Mouse (Mus musculus) midbrain, embryonic 14.5 days (tissue): Measurements from ENCODE around the gene Zc3h10. TPM values are rescaled to one million over a fixed set of nuclear protein-coding genes. Genes with fewer than 3 reads are reported as not detected.

Experiments used
- ATAC-seq: fragments of 200-750 bp; cut with Nextera tagmentation; 2 replicates; pipeline ENCODE4 v1.8.0; 2017; ENCODE audit warnings: moderate number of reproducible peaks, moderate library complexity; ENCODE audit not compliant: low FRiP score, low TSS enrichment
- DNase-seq: peaks from one replicate; pipeline ENCODE4 v3.0.0-alpha.2; 2015
- H3K27ac ChIP-seq: fragments of 300-500 bp; sonication (generic); replicated peaks from 2 replicates; pipeline ENCODE4 v1.5.1; 2014; ENCODE audit warnings: mild to moderate bottlenecking, low read depth, low read length, moderate library complexity
- H3K27me3 ChIP-seq: fragments of 300-500 bp; sonication (generic); 2 replicates; pipeline ENCODE4 v1.6.1; 2014; ENCODE audit warnings: low read length, control low read depth, mixed read lengths; ENCODE audit not compliant: control insufficient read depth, insufficient read depth
- H3K36me3 ChIP-seq: fragments of 300-500 bp; sonication (generic); 2 replicates; pipeline ENCODE4 v1.6.1; 2014; ENCODE audit warnings: low read length, control low read depth; ENCODE audit not compliant: control insufficient read depth, insufficient read depth
- H3K4me1 ChIP-seq: fragments of 300-500 bp; sonication (generic); 2 replicates; pipeline ENCODE4 v1.6.1; 2014; ENCODE audit warnings: mild to moderate bottlenecking, antibody characterized with exemption, low read length, control low read depth; ENCODE audit not compliant: control insufficient read depth, insufficient read depth
- H3K4me2 ChIP-seq: fragments of 300-500 bp; sonication (generic); 2 replicates; pipeline ENCODE4 v1.6.1; 2014; ENCODE audit warnings: mild to moderate bottlenecking, low read length, moderate library complexity
- H3K4me3 ChIP-seq: fragments of 300-500 bp; sonication (generic); replicated peaks from 2 replicates; pipeline ENCODE4 v1.5.1; 2014; ENCODE audit warnings: low read depth, low read length
- H3K9ac ChIP-seq: fragments of 300-500 bp; sonication (generic); replicated peaks from 2 replicates; pipeline ENCODE4 v1.6.1; 2014; ENCODE audit warnings: mild to moderate bottlenecking, low read length, moderate library complexity
- H3K9me3 ChIP-seq: fragments of 300-500 bp; sonication (generic); 2 replicates; pipeline ENCODE4 v1.6.1; 2016; ENCODE audit warnings: low read length, control low read depth, mixed read lengths; ENCODE audit not compliant: control insufficient read depth
- WGBS: fragments of 180-500 bp; shearing (Covaris S2); extraction: QIAGEN DNeasy Blood & Tissue Kit; methylation state at CpG from one replicate; pipeline ENCODE4 v1.1.7; 2014; 5-methylcytosine and 5-hydroxymethylcytosine counted together
- polyA plus RNA-seq: library from polyadenylated mRNA; unstranded; fragments of >200 nt; fragmentation: Nextera tagmentation; extraction: Ambion mirVana; gene quantifications from 2 replicates; pipeline ENCODE4 v1.2.1, GENCODE M21; 2014

The Zc3h10 gene
- polyA plus RNA-seq, 1 experiment from 2014 or later = 19.6 TPM

DNA sequence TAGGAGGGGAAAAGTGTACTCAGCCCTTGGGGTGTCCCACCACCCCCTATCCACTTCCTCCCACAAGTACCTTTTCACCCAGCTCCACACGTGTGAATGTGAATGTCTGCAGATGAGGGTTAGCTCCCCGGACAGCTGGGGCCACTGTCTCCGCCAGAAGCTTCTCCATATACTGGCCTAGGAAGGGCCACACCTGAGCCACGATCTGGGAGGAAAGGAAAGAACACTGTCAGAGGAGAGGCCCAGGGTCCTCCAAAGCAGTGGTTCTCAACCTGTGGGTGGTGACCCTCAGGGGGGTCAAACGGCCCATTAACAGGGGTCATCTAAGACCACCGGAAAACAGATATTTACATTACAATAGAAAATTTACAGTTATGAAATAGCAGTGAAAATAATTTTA, 25.2 kb downstream of the Zc3h10 start:
- ATAC-seq (no peak), DNase-seq (no peak)
- H3K9ac ChIP-seq = no peak overlapping the region
- H3K4me3 ChIP-seq = no peak overlapping the region
- no peak overlapping the region for H3K4me2 ChIP-seq
- no peaks in the 10 kb centered on the region for H3K36me3 ChIP-seq
- H3K9me3 ChIP-seq = no peaks in the 10 kb centered on the region
- WGBS = 76% methylated on average over 6 of the region's 6 CpGs
- no peak overlapping the region for H3K27ac ChIP-seq
- peaks cover 6% of the 10 kb centered on the region for H3K4me1 ChIP-seq
- H3K27me3 ChIP-seq = peaks cover 10% of the 10 kb centered on the region; the same call in 1 of the 2 replicates

GRCm38 (mm10) chr10:128520591-128520990, 27.0 kb downstream of the Zc3h10 start:
- Histone ChIP-seq H3K36me3 (no peaks in the 10 kb centered on the region), H3K9me3 (no peaks in the 10 kb centered on the region), H3K27me3 (peaks cover 15% of the 10 kb centered on the region; the same call in 1 of the 2 replicates), H3K4me2 (no peak overlapping the region), H3K4me1 (peaks cover 3% of the 10 kb centered on the region; the same call in 1 of the 2 replicates), H3K27ac (no peak overlapping the region), H3K4me3 (no peak overlapping the region), H3K9ac (no peak overlapping the region)
- DNase-seq (no peak), ATAC-seq (no peak)
- 88% methylated on average over 16 of the region's 16 CpGs for WGBS

GRCm38 (mm10) chr10:128518833-128519232, 28.7 kb downstream of the Zc3h10 start:
- no peak overlapping the region for H3K9ac ChIP-seq
- H3K9me3 ChIP-seq = no peaks in the 10 kb centered on the region
- 69% methylated on average over 7 of the region's 7 CpGs for WGBS
- no peaks in the 10 kb centered on the region for H3K36me3 ChIP-seq
- H3K4me2 ChIP-seq = no peak overlapping the region
- peaks cover 8% of the 10 kb centered on the region; the same call in 1 of the 2 replicates for H3K27me3 ChIP-seq
- DNase-seq (peak; percentile 44), ATAC-seq (no peak)
- H3K4me3 ChIP-seq = no peak overlapping the region
- no peak overlapping the region for H3K27ac ChIP-seq
- no peaks in the 10 kb centered on the region for H3K4me1 ChIP-seq

DNA sequence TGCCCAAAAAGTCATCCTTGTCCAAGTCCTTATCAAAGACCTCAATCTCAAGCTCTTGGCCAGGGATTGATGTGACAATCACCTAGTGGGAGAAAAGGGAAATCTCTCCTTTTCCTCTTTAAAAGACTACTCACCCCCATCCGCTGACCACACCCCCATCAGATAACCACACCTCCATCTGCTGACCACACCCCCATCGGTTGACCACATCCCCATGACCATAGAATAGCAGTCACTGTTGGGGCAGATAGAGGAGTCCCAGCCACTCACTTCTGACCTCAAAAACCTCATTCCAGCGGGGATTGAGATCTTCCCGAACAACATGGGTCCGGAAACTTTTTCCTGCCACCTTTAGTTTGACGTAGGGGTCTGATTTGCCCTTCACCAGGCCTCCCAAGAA, 30.9 kb downstream of the Zc3h10 start:
- DNase-seq (no peak), ATAC-seq (no peak)
- no peaks in the 10 kb centered on the region for H3K9me3 ChIP-seq
- WGBS = 27% methylated on average over 6 of the region's 6 CpGs
- no peaks in the 10 kb centered on the region for H3K4me1 ChIP-seq
- no peak overlapping the region for H3K9ac ChIP-seq
- no peak overlapping the region for H3K27ac ChIP-seq
- peaks cover 6% of the 10 kb centered on the region; the same call in 1 of the 2 replicates for H3K27me3 ChIP-seq
- H3K4me3 ChIP-seq = no peak overlapping the region
- no peak overlapping the region for H3K4me2 ChIP-seq
- peaks cover 5% of the 10 kb centered on the region; the same call in 1 of the 2 replicates for H3K36me3 ChIP-seq

DNA sequence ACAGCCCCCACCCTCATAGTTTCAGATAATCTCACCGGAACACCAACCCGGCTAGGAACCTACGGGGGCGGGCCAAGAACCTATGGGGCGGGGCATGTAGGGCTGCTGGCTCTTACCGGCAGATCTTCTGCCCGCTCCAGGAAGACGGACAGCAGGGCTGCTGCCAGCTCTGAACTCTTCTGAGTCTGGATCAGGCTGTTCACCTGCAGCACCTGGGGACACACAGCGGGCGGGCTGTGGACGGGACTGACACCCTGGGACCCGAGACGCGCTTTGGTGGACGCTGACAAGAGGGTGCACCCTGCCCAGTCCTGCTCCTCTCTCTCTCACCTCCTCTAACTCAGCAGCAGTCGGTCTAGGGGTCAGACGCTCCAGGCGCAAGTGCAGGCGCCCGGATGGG, 31.5 kb downstream of the Zc3h10 start:
- H3K27ac ChIP-seq = no peak overlapping the region
- H3K9me3 ChIP-seq = no peaks in the 10 kb centered on the region
- no peak overlapping the region for H3K4me3 ChIP-seq
- peaks cover 5% of the 10 kb centered on the region; the same call in 1 of the 2 replicates for H3K36me3 ChIP-seq
- no peak overlapping the region for H3K4me2 ChIP-seq
- peaks cover 6% of the 10 kb centered on the region; the same call in 1 of the 2 replicates for H3K27me3 ChIP-seq
- no peak for ATAC-seq
- DNase-seq = no peak
- H3K9ac ChIP-seq = no peak overlapping the region
- WGBS = 19% methylated on average over 20 of the region's 20 CpGs
- no peaks in the 10 kb centered on the region for H3K4me1 ChIP-seq

DNA sequence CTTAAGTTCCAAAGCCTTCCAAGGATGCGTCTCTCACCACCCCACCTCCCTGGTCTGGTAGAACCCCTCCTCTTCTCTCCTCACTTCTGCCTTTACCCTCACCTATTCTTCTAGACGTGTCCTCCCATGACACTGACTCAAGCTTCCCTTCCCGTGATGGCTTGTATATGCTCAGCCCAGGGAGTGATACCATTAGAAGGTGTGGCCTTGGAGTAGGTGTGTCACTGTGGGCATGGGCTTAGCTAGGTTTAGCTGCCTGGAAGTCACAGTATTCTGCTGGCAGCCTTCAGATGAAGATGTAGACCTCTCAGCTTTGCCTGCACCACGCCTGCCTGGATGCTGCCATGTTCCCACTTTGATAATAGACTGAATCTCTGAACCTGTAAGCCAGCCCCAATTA, 32.5 kb downstream of the Zc3h10 start:
- WGBS = 84% methylated on average over 4 of the region's 4 CpGs
- no peak for ATAC-seq

DNA sequence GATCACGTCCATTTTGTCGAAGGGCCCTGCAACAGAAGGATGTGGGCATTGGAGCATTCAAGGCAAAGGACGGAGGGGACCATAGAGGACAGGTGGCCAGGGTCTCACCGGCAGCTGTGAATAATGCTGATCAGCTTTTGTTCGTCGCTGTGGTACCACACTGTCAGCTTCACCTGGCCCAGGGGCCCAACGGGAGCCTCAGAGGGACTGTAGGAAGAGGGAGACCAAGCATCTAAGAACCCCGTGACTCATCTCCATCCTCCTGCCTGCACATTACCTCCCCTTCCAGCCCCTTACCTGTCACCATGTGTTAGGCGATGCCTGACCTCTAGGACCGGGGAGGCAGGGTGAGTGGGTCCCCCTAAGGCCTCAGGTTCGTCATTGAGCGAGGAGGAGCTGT, 35.8 kb downstream of the Zc3h10 start:
- ATAC-seq (no peak), DNase-seq (no peak)
- Histone ChIP-seq H3K4me2 (no peak overlapping the region), H3K27ac (no peak overlapping the region), H3K4me1 (no peaks in the 10 kb centered on the region), H3K9ac (no peak overlapping the region), H3K36me3 (peaks cover 8% of the 10 kb centered on the region), H3K27me3 (peaks cover under 1% of the 10 kb centered on the region; the same call in 1 of the 2 replicates), H3K9me3 (no peaks in the 10 kb centered on the region), H3K4me3 (no peak overlapping the region)
- WGBS = 86% methylated on average over 12 of the region's 12 CpGs

More for the DNA sequence above, 32.5 kb downstream of the Zc3h10 start:
- H3K27me3 ChIP-seq = peaks cover 6% of the 10 kb centered on the region; the same call in 1 of the 2 replicates
- no peak overlapping the region for H3K4me2 ChIP-seq
- no peak overlapping the region for H3K4me3 ChIP-seq
- H3K36me3 ChIP-seq = peaks cover 5% of the 10 kb centered on the region; the same call in 1 of the 2 replicates
- H3K4me1 ChIP-seq = no peaks in the 10 kb centered on the region
- no peak for DNase-seq
- H3K27ac ChIP-seq = no peak overlapping the region
- no peaks in the 10 kb centered on the region for H3K9me3 ChIP-seq
- no peak overlapping the region for H3K9ac ChIP-seq

- Histone ChIP-seq H3K27ac (no peak overlapping the region), H3K36me3 (peaks cover 8% of the 10 kb centered on the region)
- WGBS = 93% methylated on average over 9 of the region's 9 CpGs
These were observed 36.4 kb downstream of the Zc3h10 start for GRCm38 (mm10) chr10:128511189-128511588.

DNA sequence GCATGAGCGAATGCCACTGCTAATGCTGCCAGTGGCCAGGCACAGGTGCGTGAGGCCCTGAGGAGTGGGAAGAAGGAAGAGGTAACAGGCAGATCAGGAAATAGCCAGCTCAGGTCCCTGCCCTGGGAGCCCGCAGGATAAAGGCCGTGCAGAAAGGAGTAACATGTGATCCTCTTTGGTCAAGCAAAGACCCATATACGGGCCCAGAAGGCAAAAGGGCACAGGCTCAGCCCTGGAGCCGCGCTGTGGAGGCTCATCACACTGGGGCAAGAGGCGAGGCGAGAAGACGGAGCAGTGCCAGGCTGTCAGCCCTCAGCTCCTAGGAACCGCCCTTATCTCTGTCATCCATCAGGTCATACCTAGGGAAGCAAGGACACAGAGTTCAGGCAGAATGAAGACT, 37.3 kb downstream of the Zc3h10 start:
- Histone ChIP-seq H3K9me3 (no peaks in the 10 kb centered on the region), H3K4me3 (no peak overlapping the region), H3K9ac (no peak overlapping the region), H3K27ac (no peak overlapping the region), H3K4me1 (no peaks in the 10 kb centered on the region), H3K36me3 (peaks cover 8% of the 10 kb centered on the region), H3K4me2 (no peak overlapping the region), H3K27me3 (no peaks in the 10 kb centered on the region; the same call in 1 of the 2 replicates)
- no peak for ATAC-seq
- DNase-seq = no peak
- WGBS = 90% methylated on average over 11 of the region's 11 CpGs

More at GRCm38 (mm10) chr10:128511189-128511588, 36.4 kb downstream of the Zc3h10 start:
- DNase-seq (no peak), ATAC-seq (no peak)
- H3K4me2 ChIP-seq = no peak overlapping the region
- no peaks in the 10 kb centered on the region for H3K4me1 ChIP-seq
- no peaks in the 10 kb centered on the region for H3K9me3 ChIP-seq
- H3K9ac ChIP-seq = no peak overlapping the region
- no peaks in the 10 kb centered on the region; the same call in 1 of the 2 replicates for H3K27me3 ChIP-seq
- H3K4me3 ChIP-seq = no peak overlapping the region
